Mouse (Mus musculus): ENCODE measurements around the gene Kcnab3. TPM values are rescaled to one million over a fixed set of nuclear protein-coding genes. Genes with fewer than 3 reads are reported as not detected.

The Kcnab3 gene
- polyA plus RNA-seq, 1 experiment from 2014 or later = 2.2 TPM

GRCm38 (mm10) chr11:69324749-69325148 is 1.3 kb upstream of the Kcnab3 start:
- H3K4me1 ChIP-seq (ENCODE audit: control insufficient read depth, insufficient read depth, low read length) = peaks cover 10% of the 10 kb centered on the region
- WGBS = 78% methylated on average over 6 of the region's 6 CpGs

GRCm38 (mm10) chr11:69326408-69327156 is 524 bp downstream of the Kcnab3 start:
- no peaks in the 10 kb centered on the region for H3K36me3 ChIP-seq (replicated peaks; ENCODE audit: control insufficient read depth, insufficient read depth, low read depth, low read length)
- DNase-seq (ENCODE audit: low spot score) (no peak), ATAC-seq (replicated peaks; ENCODE audit: insufficient number of reproducible peaks, low FRiP score, low TSS enrichment, low read depth) (no peak)
- H3K27me3 ChIP-seq (ENCODE audit: control insufficient read depth, insufficient read depth, low read length) = peaks cover 14% of the 10 kb centered on the region
- 2% methylated on average over 45 of the region's 45 CpGs for WGBS
- H3K4me1 ChIP-seq (ENCODE audit: control insufficient read depth, insufficient read depth, low read length) = peaks cover 10% of the 10 kb centered on the region
- H3K4me3 ChIP-seq (ENCODE audit: low read depth, low read length) = peak overlapping the region; percentile 41
- peak overlapping the region; percentile 58 for H3K9ac ChIP-seq (replicated peaks; ENCODE audit: low read length)
- H3K4me2 ChIP-seq (ENCODE audit: low read depth, low read length) = peak overlapping the region; percentile 93
- H3K27ac ChIP-seq (replicated peaks; ENCODE audit: low read depth, low read length) = no peak overlapping the region
- no peaks in the 10 kb centered on the region for H3K9me3 ChIP-seq (replicated peaks; ENCODE audit: control insufficient read depth, low read length)

More at GRCm38 (mm10) chr11:69324749-69325148, 1.3 kb upstream of the Kcnab3 start:
- H3K27me3 ChIP-seq (ENCODE audit: control insufficient read depth, insufficient read depth, low read length) = peaks cover 14% of the 10 kb centered on the region
- no peak for DNase-seq (ENCODE audit: low spot score)
- no peak overlapping the region; the same call in 1 of the 2 replicates for H3K4me3 ChIP-seq (ENCODE audit: low read depth, low read length)
- no peaks in the 10 kb centered on the region for H3K9me3 ChIP-seq (replicated peaks; ENCODE audit: control insufficient read depth, low read length)
- no peak for ATAC-seq (replicated peaks; ENCODE audit: insufficient number of reproducible peaks, low FRiP score, low TSS enrichment, low read depth)
- H3K4me2 ChIP-seq (ENCODE audit: low read depth, low read length) = peak overlapping the region; percentile 67
- H3K36me3 ChIP-seq (replicated peaks; ENCODE audit: control insufficient read depth, insufficient read depth, low read depth, low read length) = no peaks in the 10 kb centered on the region
- H3K9ac ChIP-seq (replicated peaks; ENCODE audit: low read length) = no peak overlapping the region; the same call in 1 of the 2 replicates
- H3K27ac ChIP-seq (replicated peaks; ENCODE audit: low read depth, low read length) = no peak overlapping the region

- Histone ChIP-seq H3K27ac (replicated peaks; ENCODE audit: low read depth, low read length) (no peak overlapping the region), H3K36me3 (replicated peaks; ENCODE audit: control insufficient read depth, insufficient read depth, low read depth, low read length) (no peaks in the 10 kb centered on the region), H3K4me1 (ENCODE audit: control insufficient read depth, insufficient read depth, low read length) (peaks cover 10% of the 10 kb centered on the region), H3K9me3 (replicated peaks; ENCODE audit: control insufficient read depth, low read length) (no peaks in the 10 kb centered on the region), H3K9ac (replicated peaks; ENCODE audit: low read length) (no peak overlapping the region), H3K4me2 (ENCODE audit: low read depth, low read length) (no peak overlapping the region), H3K27me3 (ENCODE audit: control insufficient read depth, insufficient read depth, low read length) (peaks cover 14% of the 10 kb centered on the region), H3K4me3 (ENCODE audit: low read depth, low read length) (no peak overlapping the region)
- no peak for DNase-seq (ENCODE audit: low spot score)
- no peak for ATAC-seq (replicated peaks; ENCODE audit: insufficient number of reproducible peaks, low FRiP score, low TSS enrichment, low read depth)
- WGBS = 9% methylated on average over 9 of the region's 9 CpGs
Measured at GRCm38 (mm10) chr11:69327157-69327442, 1.0 kb downstream of the Kcnab3 start.

- DNase-seq (ENCODE audit: low spot score) (no peak), ATAC-seq (replicated peaks; ENCODE audit: insufficient number of reproducible peaks, low FRiP score, low TSS enrichment, low read depth) (no peak)
- Histone ChIP-seq H3K4me3 (ENCODE audit: low read depth, low read length) (no peak overlapping the region), H3K9ac (replicated peaks; ENCODE audit: low read length) (no peak overlapping the region), H3K4me2 (ENCODE audit: low read depth, low read length) (no peak overlapping the region), H3K27ac (replicated peaks; ENCODE audit: low read depth, low read length) (no peak overlapping the region), H3K36me3 (replicated peaks; ENCODE audit: control insufficient read depth, insufficient read depth, low read depth, low read length) (no peaks in the 10 kb centered on the region), H3K4me1 (ENCODE audit: control insufficient read depth, insufficient read depth, low read length) (peaks cover 8% of the 10 kb centered on the region), H3K27me3 (ENCODE audit: control insufficient read depth, insufficient read depth, low read length) (peaks cover 14% of the 10 kb centered on the region), H3K9me3 (replicated peaks; ENCODE audit: control insufficient read depth, low read length) (no peaks in the 10 kb centered on the region)
- WGBS = 44% methylated on average over 6 of the region's 6 CpGs
Measured at GRCm38 (mm10) chr11:69327648-69328047, 1.6 kb downstream of the Kcnab3 start.

GRCm38 (mm10) chr11:69328517-69328916 is 2.5 kb downstream of the Kcnab3 start:
- DNase-seq (ENCODE audit: low spot score) (no peak), ATAC-seq (replicated peaks; ENCODE audit: insufficient number of reproducible peaks, low FRiP score, low TSS enrichment, low read depth) (no peak)
- no peak overlapping the region for H3K4me3 ChIP-seq (ENCODE audit: low read depth, low read length)
- H3K27ac ChIP-seq (replicated peaks; ENCODE audit: low read depth, low read length) = no peak overlapping the region
- peaks cover 14% of the 10 kb centered on the region for H3K27me3 ChIP-seq (ENCODE audit: control insufficient read depth, insufficient read depth, low read length)
- H3K9me3 ChIP-seq (replicated peaks; ENCODE audit: control insufficient read depth, low read length) = no peaks in the 10 kb centered on the region
- no peak overlapping the region for H3K4me2 ChIP-seq (ENCODE audit: low read depth, low read length)
- 91% methylated on average over 6 of the region's 6 CpGs for WGBS
- H3K36me3 ChIP-seq (replicated peaks; ENCODE audit: control insufficient read depth, insufficient read depth, low read depth, low read length) = no peaks in the 10 kb centered on the region
- no peak overlapping the region for H3K9ac ChIP-seq (replicated peaks; ENCODE audit: low read length)
- peaks cover 4% of the 10 kb centered on the region for H3K4me1 ChIP-seq (ENCODE audit: control insufficient read depth, insufficient read depth, low read length)

- Histone ChIP-seq H3K9me3 (replicated peaks; ENCODE audit: control insufficient read depth, low read length) (no peaks in the 10 kb centered on the region), H3K4me3 (ENCODE audit: low read depth, low read length) (no peak overlapping the region), H3K9ac (replicated peaks; ENCODE audit: low read length) (no peak overlapping the region), H3K27ac (replicated peaks; ENCODE audit: low read depth, low read length) (no peak overlapping the region), H3K4me2 (ENCODE audit: low read depth, low read length) (no peak overlapping the region), H3K36me3 (replicated peaks; ENCODE audit: control insufficient read depth, insufficient read depth, low read depth, low read length) (no peaks in the 10 kb centered on the region), H3K27me3 (ENCODE audit: control insufficient read depth, insufficient read depth, low read length) (peaks cover 14% of the 10 kb centered on the region), H3K4me1 (ENCODE audit: control insufficient read depth, insufficient read depth, low read length) (peaks cover 4% of the 10 kb centered on the region)
- DNase-seq (ENCODE audit: low spot score) (no peak), ATAC-seq (replicated peaks; ENCODE audit: insufficient number of reproducible peaks, low FRiP score, low TSS enrichment, low read depth) (no peak)
- 91% methylated on average over 6 of the region's 6 CpGs for WGBS
Measured at GRCm38 (mm10) chr11:69331152-69331551, 5.1 kb downstream of the Kcnab3 start.

GRCm38 (mm10) chr11:69331929-69332405 is 5.9 kb downstream of the Kcnab3 start:
- H3K36me3 ChIP-seq (replicated peaks; ENCODE audit: control insufficient read depth, insufficient read depth, low read depth, low read length) = no peaks in the 10 kb centered on the region
- ATAC-seq (replicated peaks; ENCODE audit: insufficient number of reproducible peaks, low FRiP score, low TSS enrichment, low read depth) = peak; percentile 50; the same call in 1 of the 2 replicates
- H3K4me1 ChIP-seq (ENCODE audit: control insufficient read depth, insufficient read depth, low read length) = no peaks in the 10 kb centered on the region
- peak overlapping the region; percentile 41 for H3K4me3 ChIP-seq (ENCODE audit: low read depth, low read length)
- peak overlapping the region; percentile 35; the same call in 1 of the 2 replicates for H3K27ac ChIP-seq (replicated peaks; ENCODE audit: low read depth, low read length)
- H3K27me3 ChIP-seq (ENCODE audit: control insufficient read depth, insufficient read depth, low read length) = peaks cover 8% of the 10 kb centered on the region
- H3K9me3 ChIP-seq (replicated peaks; ENCODE audit: control insufficient read depth, low read length) = no peaks in the 10 kb centered on the region
- peak overlapping the region; percentile 69 for H3K4me2 ChIP-seq (ENCODE audit: low read depth, low read length)
- 1% methylated on average over 24 of the region's 24 CpGs for WGBS
- peak overlapping the region; percentile 67 for H3K9ac ChIP-seq (replicated peaks; ENCODE audit: low read length)
- DNase-seq (ENCODE audit: low spot score) = peak; percentile 88

- H3K9ac ChIP-seq (replicated peaks; ENCODE audit: low read length) = no peak overlapping the region; the same call in 1 of the 2 replicates
Measured at GRCm38 (mm10) chr11:69332713-69333253, 6.7 kb downstream of the Kcnab3 start.

More at GRCm38 (mm10) chr11:69332713-69333253, 6.7 kb downstream of the Kcnab3 start:
- ATAC-seq (replicated peaks; ENCODE audit: insufficient number of reproducible peaks, low FRiP score, low TSS enrichment, low read depth) (no peak), DNase-seq (ENCODE audit: low spot score) (no peak)
- no peaks in the 10 kb centered on the region for H3K9me3 ChIP-seq (replicated peaks; ENCODE audit: control insufficient read depth, low read length)
- peaks cover 6% of the 10 kb centered on the region for H3K27me3 ChIP-seq (ENCODE audit: control insufficient read depth, insufficient read depth, low read length)
- no peaks in the 10 kb centered on the region for H3K4me1 ChIP-seq (ENCODE audit: control insufficient read depth, insufficient read depth, low read length)
- no peak overlapping the region for H3K4me3 ChIP-seq (ENCODE audit: low read depth, low read length)
- 36% methylated on average over 8 of the region's 8 CpGs for WGBS
- H3K27ac ChIP-seq (replicated peaks; ENCODE audit: low read depth, low read length) = no peak overlapping the region
- no peak overlapping the region for H3K4me2 ChIP-seq (ENCODE audit: low read depth, low read length)
- no peaks in the 10 kb centered on the region for H3K36me3 ChIP-seq (replicated peaks; ENCODE audit: control insufficient read depth, insufficient read depth, low read depth, low read length)
